Mouse (Mus musculus): ENCODE measurements around the gene Wrnip1. TPM values are rescaled to one million over a fixed set of nuclear protein-coding genes. Genes with fewer than 3 reads are reported as not detected.

Gene Wrnip1
- total and polyA plus RNA-seq, 2 experiments from 2014 or later: 38.0 to 85.1 TPM

DNA sequence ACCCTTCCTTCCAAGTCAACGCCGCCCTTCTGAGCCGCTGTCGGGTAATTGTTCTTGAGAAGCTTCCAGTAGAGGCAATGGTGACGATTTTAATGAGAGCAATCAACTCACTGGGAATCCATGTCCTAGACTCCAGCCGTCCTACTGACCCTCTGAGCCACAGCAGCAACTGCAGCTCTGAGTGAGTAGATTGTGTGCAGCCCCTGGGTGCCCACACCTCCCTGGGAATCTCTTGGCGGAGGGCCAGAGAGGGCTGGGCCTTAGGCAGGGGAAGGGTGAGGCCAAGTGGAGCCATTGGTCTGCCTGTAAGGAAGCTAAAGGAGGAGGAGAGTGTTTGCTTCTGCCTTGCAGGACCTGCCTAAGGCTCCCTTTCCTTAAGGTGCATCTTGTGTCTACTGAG, 5.0 kb downstream of the Wrnip1 start:
- ATAC-seq: no peak
- H3K27me3 ChIP-seq (ENCODE audit: insufficient read depth, low read length): no peaks in the 10 kb centered on the region
- peaks cover 27% of the 10 kb centered on the region for H3K36me3 ChIP-seq (ENCODE audit: insufficient read depth)
- no peak overlapping the region for H3K4me3 ChIP-seq (ENCODE audit: low read depth, low read length)
- H3K4me1 ChIP-seq (ENCODE audit: insufficient read depth): peaks cover 17% of the 10 kb centered on the region
- WGBS: 83% methylated on average over 7 of the region's 7 CpGs
- no peak overlapping the region for H3K9ac ChIP-seq
- no peak for DNase-seq
- H3K4me2 ChIP-seq (ENCODE audit: low read depth): no peak overlapping the region
- no peaks in the 10 kb centered on the region for H3K9me3 ChIP-seq (ENCODE audit: low read length)
- TF ChIP-seq CTCF (IDR thresholded peaks at IDR 0.05; ENCODE audit: low read depth): no peak
- H3K27ac ChIP-seq (ENCODE audit: low read depth, low read length): no peak overlapping the region

GRCm38 (mm10) chr13:32807624-32808023, 5.8 kb downstream of the Wrnip1 start:
- Histone ChIP-seq H3K27me3 (ENCODE audit: insufficient read depth, low read length) (no peaks in the 10 kb centered on the region), H3K4me2 (ENCODE audit: low read depth) (no peak overlapping the region), H3K4me3 (ENCODE audit: low read depth, low read length) (no peak overlapping the region), H3K27ac (ENCODE audit: low read depth, low read length) (no peak overlapping the region), H3K4me1 (ENCODE audit: insufficient read depth) (peaks cover 17% of the 10 kb centered on the region), H3K9ac (no peak overlapping the region), H3K9me3 (ENCODE audit: low read length) (no peaks in the 10 kb centered on the region), H3K36me3 (ENCODE audit: insufficient read depth) (peaks cover 30% of the 10 kb centered on the region)
- DNase-seq (no peak), ATAC-seq (no peak)
- TF ChIP-seq CTCF (IDR thresholded peaks at IDR 0.05; ENCODE audit: low read depth): no peak
- 65% methylated on average over 3 of the region's 3 CpGs for WGBS

- Histone ChIP-seq H3K4me1 (ENCODE audit: insufficient read depth) (no peaks in the 10 kb centered on the region), H3K27me3 (ENCODE audit: insufficient read depth, low read length) (no peaks in the 10 kb centered on the region), H3K36me3 (ENCODE audit: insufficient read depth) (peaks cover 58% of the 10 kb centered on the region), H3K4me2 (ENCODE audit: low read depth) (no peak overlapping the region), H3K9me3 (ENCODE audit: low read length) (no peaks in the 10 kb centered on the region), H3K27ac (ENCODE audit: low read depth, low read length) (no peak overlapping the region), H3K9ac (no peak overlapping the region), H3K4me3 (ENCODE audit: low read depth, low read length) (no peak overlapping the region)
- WGBS: 93% methylated on average over 3 of the region's 3 CpGs
- TF ChIP-seq CTCF (IDR thresholded peaks at IDR 0.05; ENCODE audit: low read depth): no peak
- no peak for ATAC-seq
- DNase-seq: no peak
Measured at GRCm38 (mm10) chr13:32819241-32819640, 17.4 kb downstream of the Wrnip1 start.

GRCm38 (mm10) chr13:32819926-32820325, 18.1 kb downstream of the Wrnip1 start:
- H3K4me1 ChIP-seq (ENCODE audit: insufficient read depth): no peaks in the 10 kb centered on the region
- DNase-seq (no peak), ATAC-seq (no peak)
- H3K9ac ChIP-seq: no peak overlapping the region
- no peaks in the 10 kb centered on the region for H3K27me3 ChIP-seq (ENCODE audit: insufficient read depth, low read length)
- no peak overlapping the region for H3K27ac ChIP-seq (ENCODE audit: low read depth, low read length)
- H3K4me2 ChIP-seq (ENCODE audit: low read depth): no peak overlapping the region
- H3K4me3 ChIP-seq (ENCODE audit: low read depth, low read length): no peak overlapping the region
- H3K9me3 ChIP-seq (ENCODE audit: low read length): no peaks in the 10 kb centered on the region
- WGBS: 96% methylated on average over 5 of the region's 5 CpGs
- no peak for TF ChIP-seq CTCF (IDR thresholded peaks at IDR 0.05; ENCODE audit: low read depth)
- peaks cover 55% of the 10 kb centered on the region for H3K36me3 ChIP-seq (ENCODE audit: insufficient read depth)

- H3K27me3 ChIP-seq (ENCODE audit: insufficient read depth, low read length): no peaks in the 10 kb centered on the region
- H3K4me1 ChIP-seq (ENCODE audit: insufficient read depth): no peaks in the 10 kb centered on the region
- no peak for TF ChIP-seq CTCF (IDR thresholded peaks at IDR 0.05; ENCODE audit: low read depth)
- no peak overlapping the region for H3K4me3 ChIP-seq (ENCODE audit: low read depth, low read length)
- no peaks in the 10 kb centered on the region for H3K9me3 ChIP-seq (ENCODE audit: low read length)
- 97% methylated on average over 4 of the region's 4 CpGs for WGBS
- peaks cover 48% of the 10 kb centered on the region for H3K36me3 ChIP-seq (ENCODE audit: insufficient read depth)
- no peak for DNase-seq
- H3K27ac ChIP-seq (ENCODE audit: low read depth, low read length): no peak overlapping the region
- no peak overlapping the region for H3K9ac ChIP-seq
- no peak for ATAC-seq
- H3K4me2 ChIP-seq (ENCODE audit: low read depth): no peak overlapping the region
Measured at GRCm38 (mm10) chr13:32821671-32822070, 19.8 kb downstream of the Wrnip1 start.

- Histone ChIP-seq H3K27ac (ENCODE audit: low read depth, low read length) (no peak overlapping the region), H3K4me2 (ENCODE audit: low read depth) (no peak overlapping the region), H3K36me3 (ENCODE audit: insufficient read depth) (peaks cover 38% of the 10 kb centered on the region), H3K4me1 (ENCODE audit: insufficient read depth) (no peaks in the 10 kb centered on the region), H3K9me3 (ENCODE audit: low read length) (no peaks in the 10 kb centered on the region), H3K9ac (no peak overlapping the region), H3K27me3 (ENCODE audit: insufficient read depth, low read length) (no peaks in the 10 kb centered on the region), H3K4me3 (ENCODE audit: low read depth, low read length) (no peak overlapping the region)
- no peak for DNase-seq
- 93% methylated on average over 6 of the region's 6 CpGs for WGBS
- no peak for ATAC-seq
- no peak for TF ChIP-seq CTCF (IDR thresholded peaks at IDR 0.05; ENCODE audit: low read depth)
Measured at GRCm38 (mm10) chr13:32823126-32823525, 21.3 kb downstream of the Wrnip1 start.

- Histone ChIP-seq H3K36me3 (ENCODE audit: insufficient read depth) (peaks cover 24% of the 10 kb centered on the region), H3K9me3 (ENCODE audit: low read length) (no peaks in the 10 kb centered on the region), H3K9ac (no peak overlapping the region), H3K4me2 (ENCODE audit: low read depth) (no peak overlapping the region), H3K27me3 (ENCODE audit: insufficient read depth, low read length) (no peaks in the 10 kb centered on the region), H3K4me1 (ENCODE audit: insufficient read depth) (no peaks in the 10 kb centered on the region), H3K4me3 (ENCODE audit: low read depth, low read length) (no peak overlapping the region), H3K27ac (ENCODE audit: low read depth, low read length) (no peak overlapping the region)
- TF ChIP-seq CTCF (IDR thresholded peaks at IDR 0.05; ENCODE audit: low read depth): no peak
- 79% methylated on average over 6 of the region's 6 CpGs for WGBS
- no peak for DNase-seq
- ATAC-seq: no peak
Measured at GRCm38 (mm10) chr13:32824377-32825330, 22.8 kb downstream of the Wrnip1 start.

Measured in forebrain, postnatal 0 days (tissue).